Mouse (Mus musculus) kidney, embryonic 16.5 days (tissue): ENCODE measurements around the gene Adgrb2. TPM values are rescaled to one million over a fixed set of nuclear protein-coding genes. Genes with fewer than 3 reads are reported as not detected.

ENCODE experiments used
- ATAC-seq: fragments of 200-750 bp; cut with Nextera tagmentation; 2 replicates; pipeline ENCODE4 v1.8.0; 2017; ENCODE audit warnings: moderate TSS enrichment; ENCODE audit not compliant: low FRiP score, low TSS enrichment
- H3K27ac ChIP-seq: fragments of 300-500 bp; sonication (generic); 2 replicates; pipeline ENCODE4 v1.5.1; 2014; ENCODE audit warnings: low read length
- H3K27me3 ChIP-seq: fragments of 300-500 bp; sonication (generic); 2 replicates; pipeline ENCODE4 v1.6.1; 2014; ENCODE audit warnings: low read length, control low read depth, mixed read lengths; ENCODE audit not compliant: insufficient read depth
- H3K36me3 ChIP-seq: fragments of 300-500 bp; sonication (generic); 2 replicates; pipeline ENCODE4 v1.6.1; 2014; ENCODE audit warnings: low read length, control low read depth, mixed read lengths; ENCODE audit not compliant: insufficient read depth
- H3K4me1 ChIP-seq: fragments of 300-500 bp; sonication (generic); 2 replicates; pipeline ENCODE4 v1.6.1; 2014; ENCODE audit warnings: low read length, control low read depth, mixed read lengths; ENCODE audit not compliant: insufficient read depth
- H3K4me2 ChIP-seq: fragments of 300-500 bp; sonication (generic); replicated peaks from 2 replicates; pipeline ENCODE4 v1.6.1; 2014; ENCODE audit warnings: low read depth, low read length
- H3K4me3 ChIP-seq: fragments of 300-500 bp; sonication (generic); 2 replicates; pipeline ENCODE4 v1.5.1; 2014; ENCODE audit warnings: mild to moderate bottlenecking, low read length
- H3K9ac ChIP-seq: fragments of 300-500 bp; sonication (generic); replicated peaks from 2 replicates; pipeline ENCODE4 v1.6.1; 2014; ENCODE audit warnings: low read length
- H3K9me3 ChIP-seq: fragments of 300-500 bp; sonication (generic); 2 replicates; pipeline ENCODE4 v1.6.1; 2016; ENCODE audit warnings: low read length, control low read depth
- WGBS: fragments of 180-500 bp; shearing (Covaris S2); extraction: QIAGEN DNeasy Blood & Tissue Kit; methylation state at CpG from one replicate; pipeline ENCODE4 v1.1.7; 2014; 5-methylcytosine and 5-hydroxymethylcytosine counted together
- polyA plus RNA-seq: library from polyadenylated mRNA; unstranded; fragments of >200 nt; fragmentation: Nextera tagmentation; extraction: Ambion mirVana; gene quantifications from 2 replicates; pipeline ENCODE4 v1.2.1, GENCODE M21; 2015

Adgrb2 gene
- polyA plus RNA-seq = 1.7 and 3.2 TPM in 2 replicates

GRCm38 (mm10) chr4:129984421-129985061 is at the start of gene Adgrb2:
TSS of gene Adgrb2 (plus strand) at chr4:129984870.
- peaks cover 56% of the 10 kb centered on the region for H3K27me3 ChIP-seq
- no peaks in the 10 kb centered on the region for H3K9me3 ChIP-seq
- H3K4me1 ChIP-seq = peaks cover 53% of the 10 kb centered on the region
- peak within 1 kb of the TSS; percentile 70 for H3K9ac ChIP-seq
- no peaks in the 10 kb centered on the region for H3K36me3 ChIP-seq
- peak; percentile 26; the same call in 1 of the 2 replicates for ATAC-seq
- peak within 1 kb of the TSS; percentile 61 for H3K4me3 ChIP-seq
- WGBS = under 1% methylated on average over 37 of the region's 77 CpGs
- H3K27ac ChIP-seq = no peak within 1 kb of the TSS
- peak within 1 kb of the TSS; percentile 97 for H3K4me2 ChIP-seq

DNA sequence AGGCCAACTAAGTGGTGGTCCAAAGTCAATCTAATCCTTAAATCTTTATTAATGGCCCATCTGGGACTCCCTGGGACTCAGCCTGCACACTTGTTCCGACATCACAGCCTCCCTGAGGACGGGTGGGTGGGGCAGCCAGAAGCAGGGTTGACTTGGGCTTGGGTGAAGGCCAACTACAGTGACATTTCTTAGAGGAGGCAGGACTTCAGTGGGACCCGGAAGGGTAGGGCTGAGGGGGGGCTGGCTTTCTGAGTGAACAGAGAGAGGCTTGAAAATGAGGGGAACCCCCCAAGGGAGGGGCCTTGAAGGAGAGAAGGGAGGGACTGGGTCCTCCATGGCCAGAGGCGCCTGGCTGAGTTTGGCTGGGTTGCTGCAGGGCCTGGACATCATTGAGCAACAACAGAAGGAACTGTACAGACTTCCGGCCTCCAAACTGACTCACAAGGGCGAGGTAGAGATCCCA is 33.3 kb upstream of the Adgrb2 start:
- Histone ChIP-seq H3K27me3 (peaks cover 2% of the 10 kb centered on the region; the same call in 1 of the 2 replicates), H3K4me1 (no peaks in the 10 kb centered on the region), H3K4me2 (no peak overlapping the region), H3K27ac (no peak overlapping the region), H3K9me3 (no peaks in the 10 kb centered on the region), H3K9ac (no peak overlapping the region), H3K4me3 (no peak overlapping the region), H3K36me3 (no peaks in the 10 kb centered on the region)
- ATAC-seq = no peak
- WGBS = 67% methylated on average over 6 of the region's 6 CpGs

DNA sequence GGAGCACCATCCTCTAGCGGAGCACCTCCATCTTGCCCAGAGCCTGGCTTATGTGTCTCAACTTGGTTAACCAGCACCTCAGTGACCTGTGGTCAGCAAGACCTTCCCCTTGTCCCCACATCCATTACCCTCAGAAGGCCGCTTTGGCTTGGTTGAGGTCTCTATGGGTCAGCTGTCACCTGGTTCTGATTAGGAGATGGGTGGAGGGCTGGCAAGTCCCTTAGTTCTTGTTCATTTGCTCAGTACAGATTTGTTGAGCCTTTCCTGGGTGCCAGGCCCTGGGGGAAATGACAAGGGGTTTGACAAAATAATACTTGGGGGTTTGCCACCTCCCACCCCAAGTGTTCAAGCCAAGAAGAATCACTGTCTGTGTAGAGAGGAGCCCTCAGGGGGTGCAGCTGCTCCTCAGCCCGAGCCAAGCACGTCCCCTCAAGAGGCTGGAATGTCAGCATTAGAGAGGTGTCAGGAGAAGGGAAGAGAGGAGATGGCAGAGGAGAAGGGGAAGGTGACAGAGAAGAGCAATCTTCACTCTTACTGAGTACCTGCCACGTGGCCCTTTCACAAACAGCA is 32.3 kb upstream of the Adgrb2 start:
- Histone ChIP-seq H3K4me1 (no peaks in the 10 kb centered on the region), H3K9ac (no peak overlapping the region), H3K27ac (no peak overlapping the region), H3K9me3 (no peaks in the 10 kb centered on the region), H3K4me2 (no peak overlapping the region), H3K4me3 (no peak overlapping the region), H3K27me3 (peaks cover 2% of the 10 kb centered on the region; the same call in 1 of the 2 replicates), H3K36me3 (no peaks in the 10 kb centered on the region)
- WGBS = 52% methylated on average over 5 of the region's 5 CpGs
- no peak for ATAC-seq

- Histone ChIP-seq H3K27me3 (peaks cover 2% of the 10 kb centered on the region; the same call in 1 of the 2 replicates), H3K4me3 (no peak overlapping the region), H3K9ac (no peak overlapping the region), H3K4me2 (no peak overlapping the region), H3K27ac (no peak overlapping the region), H3K36me3 (no peaks in the 10 kb centered on the region), H3K4me1 (no peaks in the 10 kb centered on the region), H3K9me3 (no peaks in the 10 kb centered on the region)
- no peak for ATAC-seq
- 66% methylated on average over 2 of the region's 2 CpGs for WGBS
Measured at GRCm38 (mm10) chr4:129954527-129954926, 30.1 kb upstream of the Adgrb2 start.

- peak; percentile 68 for ATAC-seq
- Histone ChIP-seq H3K36me3 (no peaks in the 10 kb centered on the region), H3K4me1 (peaks cover 10% of the 10 kb centered on the region), H3K9me3 (no peaks in the 10 kb centered on the region), H3K27me3 (0 out of 2 replicates have a peak, but pooled peaks cover 6% of the 10 kb centered on the region), H3K4me3 (peak overlapping the region; percentile 50), H3K27ac (no peak overlapping the region), H3K4me2 (peak overlapping the region; percentile 92), H3K9ac (0 out of 2 replicates have a peak overlapping the region, but pooled peaks have one; percentile 3)
- WGBS = under 1% methylated on average over 37 of the region's 37 CpGs
Measured at GRCm38 (mm10) chr4:129960180-129960944, 24.3 kb upstream of the Adgrb2 start.

DNA sequence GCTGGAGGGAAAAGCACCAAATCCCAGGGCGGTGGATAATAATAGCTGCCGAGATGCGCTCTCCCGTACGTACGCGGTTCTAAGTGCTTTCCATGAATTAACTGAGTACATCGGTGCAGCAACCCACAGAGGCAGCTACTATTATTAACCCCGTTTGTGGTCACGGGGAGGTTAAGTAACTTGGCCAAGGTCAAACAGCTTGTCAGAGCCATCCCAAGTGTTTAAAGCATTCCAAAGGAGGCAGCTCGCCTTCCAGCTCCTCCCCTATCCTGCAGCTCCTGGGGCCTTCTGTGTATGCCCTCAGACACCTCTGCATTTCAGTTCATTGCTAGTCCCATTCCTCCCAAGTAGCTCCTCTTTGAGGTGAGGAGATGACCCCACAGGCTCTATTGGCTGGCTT is 19.4 kb upstream of the Adgrb2 start:
- 0 out of 2 replicates have a peak, but pooled peaks cover 6% of the 10 kb centered on the region for H3K27me3 ChIP-seq
- 67% methylated on average over 11 of the region's 11 CpGs for WGBS
- no peak overlapping the region for H3K4me3 ChIP-seq
- ATAC-seq = no peak
- H3K9me3 ChIP-seq = no peaks in the 10 kb centered on the region
- no peak overlapping the region for H3K4me2 ChIP-seq
- H3K4me1 ChIP-seq = peaks cover 8% of the 10 kb centered on the region
- no peak overlapping the region for H3K9ac ChIP-seq
- no peaks in the 10 kb centered on the region for H3K36me3 ChIP-seq
- H3K27ac ChIP-seq = no peak overlapping the region

GRCm38 (mm10) chr4:129966201-129966600 is 18.5 kb upstream of the Adgrb2 start:
- no peak overlapping the region for H3K9ac ChIP-seq
- 0 out of 2 replicates have a peak, but pooled peaks cover 4% of the 10 kb centered on the region for H3K4me1 ChIP-seq
- no peak for ATAC-seq
- no peak overlapping the region for H3K27ac ChIP-seq
- no peak overlapping the region for H3K4me3 ChIP-seq
- no peaks in the 10 kb centered on the region for H3K9me3 ChIP-seq
- WGBS = 24% methylated on average over 10 of the region's 10 CpGs
- H3K4me2 ChIP-seq = no peak overlapping the region
- H3K27me3 ChIP-seq = 0 out of 2 replicates have a peak, but pooled peaks cover 2% of the 10 kb centered on the region
- H3K36me3 ChIP-seq = no peaks in the 10 kb centered on the region

DNA sequence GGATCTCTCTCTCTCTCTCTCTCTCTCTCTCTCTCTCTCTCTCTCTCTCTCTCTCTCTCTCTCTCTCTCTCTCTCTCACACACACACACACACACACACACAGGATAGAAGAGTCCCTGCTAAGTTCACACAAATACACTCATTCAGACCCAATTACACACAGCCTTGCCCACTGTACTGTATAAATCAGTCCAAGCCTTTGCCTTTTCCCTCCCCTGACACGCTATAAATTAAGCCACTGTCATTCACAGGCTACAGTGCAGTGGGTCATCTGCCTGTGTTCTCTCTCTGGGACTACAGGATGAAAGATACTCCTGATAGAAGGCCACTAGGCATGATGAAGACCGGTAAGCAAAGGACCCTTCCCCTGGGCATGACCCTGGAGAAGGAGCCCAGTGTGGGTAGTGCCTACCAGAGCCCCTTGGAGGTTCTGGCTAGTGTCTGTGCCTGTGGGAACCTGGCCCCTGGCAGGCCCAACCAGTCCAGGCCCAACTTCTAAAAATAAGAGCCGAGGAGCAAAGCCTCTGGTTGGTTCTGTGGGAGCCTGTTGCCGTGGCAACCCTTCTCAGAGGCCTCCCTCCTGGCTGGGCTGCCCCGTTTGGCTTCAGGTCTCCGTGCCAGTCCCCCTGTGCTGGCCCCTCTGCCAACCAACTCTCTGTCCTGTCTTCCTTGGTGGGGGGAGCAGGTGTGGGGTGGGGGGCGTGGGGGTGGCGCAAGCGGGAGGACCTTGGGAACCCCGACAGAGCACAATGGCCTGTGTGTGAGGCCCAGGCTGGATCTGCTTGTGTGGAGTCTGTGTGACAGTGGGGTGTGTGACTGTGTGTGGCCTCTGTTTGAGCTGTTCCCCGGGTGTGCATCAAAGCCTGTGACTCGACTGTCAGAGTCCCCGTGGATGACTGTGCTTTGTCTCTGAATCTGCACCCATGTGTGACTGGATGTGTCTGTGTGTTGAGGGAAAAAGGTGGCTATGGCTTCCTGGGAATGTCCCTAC is 17.4 kb upstream of the Adgrb2 start:
- H3K4me3 ChIP-seq = no peak overlapping the region
- no peaks in the 10 kb centered on the region for H3K27me3 ChIP-seq
- H3K27ac ChIP-seq = no peak overlapping the region
- no peaks in the 10 kb centered on the region for H3K9me3 ChIP-seq
- 41% methylated on average over 13 of the region's 13 CpGs for WGBS
- no peak overlapping the region for H3K4me2 ChIP-seq
- no peaks in the 10 kb centered on the region for H3K36me3 ChIP-seq
- H3K4me1 ChIP-seq = 0 out of 2 replicates have a peak, but pooled peaks cover 4% of the 10 kb centered on the region
- H3K9ac ChIP-seq = no peak overlapping the region
- no peak for ATAC-seq

- no peak overlapping the region for H3K27ac ChIP-seq
- H3K27me3 ChIP-seq = peaks cover 17% of the 10 kb centered on the region; the same call in 1 of the 2 replicates
- no peak overlapping the region for H3K9ac ChIP-seq
- H3K4me3 ChIP-seq = no peak overlapping the region
- H3K36me3 ChIP-seq = no peaks in the 10 kb centered on the region
- H3K4me2 ChIP-seq = no peak overlapping the region
- 57% methylated on average over 8 of the region's 8 CpGs for WGBS
- no peak for ATAC-seq
- 0 out of 2 replicates have a peak, but pooled peaks cover 4% of the 10 kb centered on the region for H3K4me1 ChIP-seq
- H3K9me3 ChIP-seq = no peaks in the 10 kb centered on the region
Measured at GRCm38 (mm10) chr4:129970168-129970567, 14.5 kb upstream of the Adgrb2 start.
